8 mouse cellular contexts compared by ENCODE assay signal in the genomic region with DNA sequence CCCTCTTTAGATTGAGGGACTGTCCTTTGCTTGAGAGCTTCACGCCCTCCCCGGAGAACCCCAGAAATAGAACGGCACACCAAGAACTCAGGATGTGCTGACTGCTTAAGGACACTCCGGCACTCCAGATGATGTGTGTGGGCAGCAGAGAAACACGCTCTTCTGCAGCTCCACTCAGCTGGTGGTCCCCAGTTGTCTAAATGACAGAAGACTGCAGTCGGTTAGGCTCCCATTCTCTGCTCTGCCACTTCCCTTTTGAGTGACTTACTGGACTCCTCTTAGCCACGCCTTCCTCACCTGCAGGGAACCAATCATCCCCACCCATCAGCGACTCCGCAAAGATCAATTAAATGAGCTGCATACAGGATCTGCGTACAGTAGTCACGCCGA. TPM values are rescaled to one million over a fixed set of nuclear protein-coding genes. Genes with fewer than 3 reads are reported as not detected.
DNase-seq lines count a peak whose midpoint lies in the region; ATAC-seq and TF ChIP-seq lines count a peak whose summit lies in the region.

No protein-coding gene starts in this region.

- peak overlapping the region; percentile 33 for H3K4me2 ChIP-seq in lung, embryonic 16.5 days (ENCODE audit: low read depth, low read length)

- TF ChIP-seq POLR2A in thymus, adult 2 months (IDR thresholded peaks at IDR 0.05; ENCODE audit: control insufficient read depth, extremely low read depth, insufficient read depth, low read length, poor library complexity) = no peak

- no peak overlapping the region for H3K4me3 ChIP-seq in lung, embryonic 16.5 days (ENCODE audit: low read length)
- H3K4me3 ChIP-seq in thymus, adult 2 months (ENCODE audit: control insufficient read depth, insufficient read depth, low read length) = no peak overlapping the region

- TF ChIP-seq CTCF in thymus, adult 2 months (IDR thresholded peaks at IDR 0.05; ENCODE audit: borderline replicate concordance, control insufficient read depth, extremely low read depth, insufficient read depth, low read length, poor library complexity) = no peak

- no peaks in the 10 kb centered on the region for H3K36me3 ChIP-seq in lung, embryonic 16.5 days (ENCODE audit: control insufficient read depth, insufficient read depth, low read length)
- no peaks in the 10 kb centered on the region for H3K36me3 ChIP-seq in thymus, adult 2 months (ENCODE audit: control insufficient read depth, insufficient read depth, low read length)

- no peaks in the 10 kb centered on the region for H3K27me3 ChIP-seq in lung, embryonic 16.5 days (ENCODE audit: control insufficient read depth, insufficient read depth, low read depth, low read length)
- no peaks in the 10 kb centered on the region for H3K27me3 ChIP-seq in thymus, adult 2 months (ENCODE audit: control insufficient read depth, insufficient read depth, low read length)

- no peaks in the 10 kb centered on the region for H3K9me3 ChIP-seq in lung, embryonic 16.5 days (ENCODE audit: control insufficient read depth, low read length)

- WGBS in lung, embryonic 16.5 days = 32% methylated on average over 12 of the region's 12 CpGs
- WGBS in thymus, adult 2 months = 55% methylated on average over 12 of the region's 12 CpGs

- no peak overlapping the region for H3K27ac ChIP-seq in lung, embryonic 16.5 days (ENCODE audit: low read length)
- no peak overlapping the region for H3K27ac ChIP-seq in thymus, adult 2 months (ENCODE audit: control insufficient read depth, insufficient read depth, low read length)

- DNase-seq in lung, adult 18-20 months = no peak
- peak; percentile 80 to 94 for DNase-seq in left cerebral cortex, postnatal 25 days (ENCODE audit: low spot score in 2 of 2)
- peak; percentile 84 to 93 for DNase-seq in right cerebral cortex, postnatal 36 days (ENCODE audit: low spot score in 2 of 2)
- DNase-seq in thymus, adult 2 months = no peak
- DNase-seq in B cell, adult 2 months = no peak
- no peak for DNase-seq in thymus, postnatal 0 days (ENCODE audit: low spot score)

- H3K4me1 ChIP-seq in lung, embryonic 16.5 days (replicated peaks; ENCODE audit: control insufficient read depth, insufficient read depth, low read length) = no peaks in the 10 kb centered on the region; the same call in 1 of the 2 replicates
- no peaks in the 10 kb centered on the region for H3K4me1 ChIP-seq in thymus, adult 2 months (replicated peaks; ENCODE audit: control insufficient read depth, insufficient read depth, low read length)

- intact Hi-C loops in left cerebral cortex, postnatal 25 days (cut with DNase I) = loop anchor here (1.0 kb wide), 3 partner anchors 10 to 19 kb away; no protein-coding TSS in a partner anchor

- H3K9ac ChIP-seq in lung, embryonic 16.5 days (ENCODE audit: low read length) = no peak overlapping the region

- no peak for ATAC-seq in lung, embryonic 16.5 days (ENCODE audit: low read depth)
- ATAC-seq in frontal cortex, adult (ENCODE audit: low TSS enrichment) = peak; percentile 87

RNA-seq across cellular contexts. Expression of gene Ociad2, which starts 18.9 kb away (rescaled TPM):
- polyA plus RNA-seq in lung, embryonic 16.5 days (2015; fragmentation: Nextera tagmentation; extraction: Ambion mirVana) = 43.5 and 53.4 TPM in 2 replicates
- total RNA-seq in left cerebral cortex, postnatal 25 days (2021) = 100 to 1,000 TPM; 122 to 128 TPM
- polyA plus RNA-seq in thymus, adult 2 months (2012; rRNA removed) = 2.6 and 3.1 TPM in 2 replicates
- polyA plus RNA-seq in thymus, postnatal 0 days (2015; fragmentation: Nextera tagmentation; extraction: Ambion mirVana) = 55.6 and 57.7 TPM in 2 replicates

RNA-seq across cellular contexts. Expression of gene Cwh43, which starts 46.1 kb away (rescaled TPM):
- 0.06 TPM in 1 of 2 replicates, not detected in the other for polyA plus RNA-seq in lung, embryonic 16.5 days (2015; fragmentation: Nextera tagmentation; extraction: Ambion mirVana)
- total RNA-seq in left cerebral cortex, postnatal 25 days (2021) = 1 to 10 TPM; 1.9 to 2.2 TPM
- 0.05 and 0.07 TPM in 2 replicates for polyA plus RNA-seq in thymus, adult 2 months (2012; rRNA removed)
- 0.14 and 0.35 TPM in 2 replicates for polyA plus RNA-seq in thymus, postnatal 0 days (2015; fragmentation: Nextera tagmentation; extraction: Ambion mirVana)

Comparison
In these comparisons a context has a peak if more than half of its experiments do, and no peak if none do; other contexts are left out.
1. RNA of gene Ociad2, which starts 18.9 kb away (polyA plus RNA-seq): 55.6 to 57.7 TPM in thymus, postnatal 0 days and 43.5 to 53.4 TPM in lung, embryonic 16.5 days; 2.6 to 3.1 TPM in thymus, adult 2 months; every median in the first group is over 10 times any median in the second.
2. DNase-seq: peak in left cerebral cortex, postnatal 25 days (2 of 2) and right cerebral cortex, postnatal 36 days (2 of 2); none in lung, adult 18-20 months (0 of 2), thymus, adult 2 months (single experiment), B cell, adult 2 months (0 of 2) and thymus, postnatal 0 days (single experiment).